Mouse (Mus musculus): Measurements from ENCODE around the gene Gm10570. TPM values are rescaled to one million over a fixed set of nuclear protein-coding genes. Genes with fewer than 3 reads are reported as not detected.

Gene Gm10570
- polyA plus RNA-seq, 1 experiment from 2014 or later, result not detected

DNA sequence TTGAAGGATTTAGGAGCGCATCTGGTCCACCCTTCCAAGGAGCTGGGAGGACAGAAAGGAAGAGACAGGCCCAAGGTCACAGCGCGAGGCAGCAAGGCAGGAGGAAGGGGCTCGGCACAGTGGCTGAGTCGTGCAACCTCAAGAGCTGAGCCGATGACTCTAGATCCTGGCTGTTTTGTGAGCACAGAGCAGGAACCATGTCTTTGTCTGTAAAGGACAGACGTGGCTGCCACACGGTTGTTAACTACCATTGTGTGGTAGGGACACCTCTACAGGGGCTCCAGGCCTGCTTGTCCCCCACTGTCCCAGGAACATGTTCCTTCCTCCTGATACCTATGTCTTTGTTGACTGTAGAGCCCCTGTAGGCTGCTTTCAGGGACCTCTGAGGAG, 8.8 kb downstream of the Gm10570 start:
- no peak overlapping the region for H3K27ac ChIP-seq (replicated peaks)
- no peak for DNase-seq (ENCODE audit: low spot score)
- H3K9me3 ChIP-seq, result no peaks in the 10 kb centered on the region
- H3K27me3 ChIP-seq (replicated peaks; ENCODE audit: low read depth, poor library complexity, severe bottlenecking), result peaks cover 38% of the 10 kb centered on the region
- 77% methylated on average over 8 of the region's 8 CpGs for WGBS
- no peak overlapping the region for H3K4me3 ChIP-seq
- peaks cover 19% of the 10 kb centered on the region for H3K4me1 ChIP-seq
- H3K36me3 ChIP-seq (replicated peaks), result no peaks in the 10 kb centered on the region

DNA sequence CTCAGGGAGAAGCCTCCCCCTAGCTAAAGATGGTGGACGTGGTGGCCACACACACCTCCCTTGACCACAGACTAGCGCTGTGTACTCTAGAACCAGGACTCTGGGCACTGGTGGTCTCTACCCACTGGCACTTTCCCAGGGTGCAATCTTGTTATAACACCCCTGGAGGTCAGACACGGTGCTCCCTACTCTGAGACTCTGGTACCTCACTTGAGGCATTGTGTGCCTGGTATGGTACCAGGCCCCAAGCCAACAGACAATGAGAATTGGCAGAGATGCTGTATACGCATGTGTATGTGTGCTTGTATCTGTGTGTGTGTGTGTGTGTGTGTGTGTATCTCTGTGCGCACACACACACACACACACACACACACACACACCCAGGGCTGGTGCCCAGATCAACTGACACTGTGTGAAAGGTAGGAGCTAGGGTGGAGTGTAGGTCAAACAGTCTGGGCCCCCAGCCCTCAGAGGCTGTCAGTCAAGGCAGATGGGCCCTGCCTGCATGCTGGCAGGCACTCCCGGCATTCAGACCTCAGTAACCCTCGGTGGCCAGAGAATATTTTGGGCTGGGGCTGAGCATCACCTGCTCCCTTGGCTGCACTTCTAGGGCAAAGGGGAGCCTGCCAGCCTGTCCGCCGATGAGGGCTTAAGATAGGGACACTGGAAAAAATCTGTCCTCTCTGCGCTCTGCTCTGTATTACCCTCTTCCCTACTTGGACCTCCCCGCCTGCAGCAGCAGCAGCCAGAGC, 9.4 kb downstream of the Gm10570 start:
- H3K27me3 ChIP-seq (replicated peaks; ENCODE audit: low read depth, poor library complexity, severe bottlenecking), result peaks cover 33% of the 10 kb centered on the region
- no peaks in the 10 kb centered on the region for H3K36me3 ChIP-seq (replicated peaks)
- H3K9me3 ChIP-seq, result no peaks in the 10 kb centered on the region
- H3K4me1 ChIP-seq, result peaks cover 15% of the 10 kb centered on the region; the same call in 1 of the 2 replicates
- no peak overlapping the region for H3K27ac ChIP-seq (replicated peaks)
- DNase-seq (ENCODE audit: low spot score), result no peak
- no peak overlapping the region for H3K4me3 ChIP-seq
- WGBS, result 75% methylated on average over 11 of the region's 11 CpGs

DNA sequence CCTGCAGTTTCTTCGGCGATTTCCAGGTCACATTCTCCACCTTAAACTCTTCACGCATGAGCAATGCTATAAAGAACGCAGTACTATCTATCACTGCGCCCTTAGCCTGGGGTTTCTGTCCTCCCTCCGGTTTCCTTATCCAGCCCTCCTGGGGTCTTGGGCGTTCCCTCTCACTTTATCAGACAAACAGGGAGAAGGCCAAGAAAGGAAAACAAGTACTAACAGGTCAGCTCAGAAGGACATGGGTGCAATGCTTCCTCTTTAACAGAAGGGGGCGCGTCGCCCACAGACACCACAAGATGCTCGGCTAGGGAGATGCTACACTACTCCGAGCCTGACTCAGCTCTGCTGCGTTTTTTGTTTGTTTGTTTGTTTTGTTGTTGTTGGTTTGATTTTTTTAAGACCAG, 11.3 kb downstream of the Gm10570 start:
- peaks cover 16% of the 10 kb centered on the region for H3K27me3 ChIP-seq (replicated peaks; ENCODE audit: low read depth, poor library complexity, severe bottlenecking)
- DNase-seq (ENCODE audit: low spot score), result peak; percentile 48
- H3K9me3 ChIP-seq, result no peaks in the 10 kb centered on the region
- H3K36me3 ChIP-seq (replicated peaks), result no peaks in the 10 kb centered on the region
- peaks cover 8% of the 10 kb centered on the region; the same call in 1 of the 2 replicates for H3K4me1 ChIP-seq
- WGBS, result 25% methylated on average over 13 of the region's 13 CpGs
- H3K27ac ChIP-seq (replicated peaks), result no peak overlapping the region
- no peak overlapping the region for H3K4me3 ChIP-seq

DNA sequence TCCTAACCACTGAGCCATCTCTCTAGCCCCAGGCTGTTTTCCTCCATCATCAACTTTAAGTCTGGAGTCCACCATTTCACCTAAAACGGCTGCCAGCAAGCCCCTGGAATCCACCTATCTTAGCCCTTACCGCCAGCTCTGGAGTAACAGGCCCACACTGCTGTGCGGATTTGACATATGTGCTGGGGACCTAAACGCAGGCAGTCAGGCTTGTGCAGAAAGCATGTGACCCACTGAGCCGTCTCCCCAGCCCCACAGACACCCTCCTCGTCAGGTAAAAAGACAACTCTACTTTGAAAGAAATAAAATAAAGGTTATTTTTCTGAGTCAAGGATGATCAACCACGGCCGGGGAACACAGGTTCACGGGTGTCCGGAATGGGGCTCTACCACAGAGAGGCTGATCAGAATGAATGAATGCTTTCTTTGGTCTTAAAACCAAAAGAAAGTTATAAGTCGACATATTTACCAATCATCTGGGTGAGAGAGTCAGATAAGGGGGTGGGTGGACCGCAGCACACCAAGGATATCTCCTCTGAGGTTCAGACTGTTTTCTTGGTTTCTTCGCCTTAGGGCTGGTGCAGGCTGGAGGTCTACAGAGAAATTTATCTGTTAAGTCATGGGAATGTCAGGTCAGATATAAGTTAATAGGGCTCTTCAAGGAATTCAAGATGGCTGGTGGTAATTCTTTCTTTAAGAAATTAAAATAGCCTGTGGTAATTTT, 12.1 kb downstream of the Gm10570 start:
- no peak for DNase-seq (ENCODE audit: low spot score)
- H3K27me3 ChIP-seq (replicated peaks; ENCODE audit: low read depth, poor library complexity, severe bottlenecking), result peaks cover 9% of the 10 kb centered on the region
- H3K4me3 ChIP-seq, result no peak overlapping the region
- no peaks in the 10 kb centered on the region for H3K36me3 ChIP-seq (replicated peaks)
- H3K4me1 ChIP-seq, result peaks cover 5% of the 10 kb centered on the region; the same call in 1 of the 2 replicates
- WGBS, result 87% methylated on average over 13 of the region's 13 CpGs
- no peak overlapping the region for H3K27ac ChIP-seq (replicated peaks)
- H3K9me3 ChIP-seq, result no peaks in the 10 kb centered on the region

DNA sequence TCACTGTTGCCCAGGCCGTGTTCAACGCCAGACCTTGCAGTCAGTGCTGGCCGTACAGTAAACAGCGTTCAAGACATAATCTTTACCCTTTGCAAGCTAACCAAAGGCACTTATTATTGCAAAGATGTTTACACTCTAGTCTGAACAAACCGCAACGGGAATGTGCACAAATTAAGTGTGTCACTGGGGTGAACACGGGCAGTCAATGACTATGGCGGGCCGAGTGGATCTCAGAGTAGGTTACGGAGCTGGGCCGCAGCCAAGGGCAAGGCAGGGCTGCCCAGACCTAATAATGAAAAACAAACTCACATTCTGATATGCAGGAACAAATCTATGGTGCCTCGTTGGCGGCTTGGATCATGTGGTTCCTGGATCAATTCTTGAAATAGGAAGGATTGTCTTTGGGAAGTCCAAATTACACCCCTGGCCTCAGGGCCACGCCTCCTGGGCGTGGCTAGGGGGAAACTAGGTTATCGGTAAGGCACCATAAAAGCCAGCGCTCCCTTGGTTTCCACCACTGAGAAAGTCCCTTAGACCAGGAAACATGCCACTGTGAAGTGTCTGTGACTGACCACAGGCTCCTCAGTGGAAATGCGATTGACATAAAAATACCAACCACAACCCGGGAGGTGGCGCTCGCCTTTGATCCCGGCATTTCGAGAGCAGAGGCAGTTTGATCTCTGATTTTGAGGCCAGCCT, 13.3 kb downstream of the Gm10570 start:
- no peak overlapping the region for H3K27ac ChIP-seq (replicated peaks)
- peaks cover 5% of the 10 kb centered on the region; the same call in 1 of the 2 replicates for H3K4me1 ChIP-seq
- no peaks in the 10 kb centered on the region for H3K9me3 ChIP-seq
- WGBS, result 61% methylated on average over 23 of the region's 23 CpGs
- no peaks in the 10 kb centered on the region for H3K36me3 ChIP-seq (replicated peaks)
- DNase-seq (ENCODE audit: low spot score), result no peak
- no peak overlapping the region for H3K4me3 ChIP-seq
- H3K27me3 ChIP-seq (replicated peaks; ENCODE audit: low read depth, poor library complexity, severe bottlenecking), result peaks cover 9% of the 10 kb centered on the region

DNA sequence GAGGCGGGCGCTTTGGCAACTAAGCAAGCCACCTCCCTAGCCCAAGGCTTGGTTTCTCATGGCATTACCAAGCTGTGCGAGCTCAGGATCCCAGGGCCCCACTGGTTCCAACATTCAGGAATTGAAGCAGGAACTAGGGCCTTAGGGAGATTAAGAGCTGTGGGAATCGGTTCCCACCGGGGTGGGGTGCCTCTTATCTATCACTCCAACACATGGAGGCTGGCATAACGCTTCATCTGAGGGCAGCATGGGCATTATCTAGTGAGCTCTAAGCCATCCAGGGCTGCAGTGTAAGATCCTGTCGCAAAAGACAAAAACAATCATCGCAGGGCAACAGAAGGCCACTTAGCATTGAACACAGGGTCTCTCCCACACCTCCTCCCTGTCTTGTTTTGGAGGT, 14.0 kb downstream of the Gm10570 start:
- WGBS, result 85% methylated on average over 8 of the region's 8 CpGs
- Histone ChIP-seq H3K4me1 (peaks cover 5% of the 10 kb centered on the region; the same call in 1 of the 2 replicates), H3K27me3 (replicated peaks; ENCODE audit: low read depth, poor library complexity, severe bottlenecking) (peaks cover 9% of the 10 kb centered on the region), H3K4me3 (no peak overlapping the region), H3K9me3 (no peaks in the 10 kb centered on the region), H3K36me3 (replicated peaks) (no peaks in the 10 kb centered on the region), H3K27ac (replicated peaks) (no peak overlapping the region)
- no peak for DNase-seq (ENCODE audit: low spot score)

DNA sequence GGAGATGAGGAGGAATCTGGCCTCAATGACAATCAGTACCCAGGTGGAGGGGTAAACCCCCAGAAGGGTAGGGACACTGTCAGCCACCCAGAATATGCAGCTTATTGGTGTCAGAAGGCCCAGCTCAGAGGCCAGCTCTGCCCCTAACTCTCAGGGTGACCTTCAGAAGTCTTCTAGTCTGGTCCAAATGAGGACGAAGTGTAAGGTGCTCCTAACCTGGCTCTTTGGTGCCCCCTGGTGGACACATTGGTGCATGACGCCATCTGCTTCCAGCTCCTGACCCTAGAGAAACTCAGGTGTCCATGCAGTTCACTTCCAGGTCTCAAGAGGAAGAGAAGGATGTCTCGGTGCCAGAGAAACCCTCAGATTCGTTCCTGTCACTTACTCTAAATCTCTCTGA, 16.2 kb downstream of the Gm10570 start:
- H3K4me1 ChIP-seq, result 0 out of 2 replicates have a peak, but pooled peaks cover 5% of the 10 kb centered on the region
- no peaks in the 10 kb centered on the region for H3K36me3 ChIP-seq (replicated peaks)
- 6% methylated on average over 4 of the region's 4 CpGs for WGBS
- DNase-seq (ENCODE audit: low spot score), result peak; percentile 85
- no peak overlapping the region for H3K27ac ChIP-seq (replicated peaks)
- H3K4me3 ChIP-seq, result no peak overlapping the region
- H3K9me3 ChIP-seq, result no peaks in the 10 kb centered on the region
- H3K27me3 ChIP-seq (replicated peaks; ENCODE audit: low read depth, poor library complexity, severe bottlenecking), result peaks cover 12% of the 10 kb centered on the region

DNA sequence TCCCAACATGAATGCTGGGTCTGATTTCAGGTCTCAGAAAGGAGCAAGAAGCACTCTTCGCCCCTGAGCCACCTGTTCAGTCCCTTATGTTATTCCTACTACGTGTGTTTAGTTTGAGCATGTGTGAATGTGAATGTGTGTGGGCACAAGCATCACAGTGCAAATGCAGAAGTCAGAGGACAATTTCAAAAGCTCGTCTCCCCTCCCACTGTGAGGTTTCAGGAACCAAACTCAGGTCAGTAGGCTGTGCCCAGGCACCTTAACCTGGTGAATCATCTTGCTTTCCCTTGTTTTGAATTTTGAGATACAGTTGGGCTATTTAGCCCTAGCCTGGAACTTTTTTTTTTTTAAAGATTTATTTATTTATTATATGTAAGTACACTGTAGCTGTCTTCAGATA, 18.6 kb downstream of the Gm10570 start:
- H3K27ac ChIP-seq (replicated peaks), result no peak overlapping the region
- H3K4me3 ChIP-seq, result no peak overlapping the region
- 78% methylated on average over 3 of the region's 3 CpGs for WGBS
- no peaks in the 10 kb centered on the region for H3K36me3 ChIP-seq (replicated peaks)
- H3K9me3 ChIP-seq, result no peaks in the 10 kb centered on the region
- H3K27me3 ChIP-seq (replicated peaks; ENCODE audit: low read depth, poor library complexity, severe bottlenecking), result peaks cover 25% of the 10 kb centered on the region
- DNase-seq (ENCODE audit: low spot score), result no peak
- H3K4me1 ChIP-seq, result no peaks in the 10 kb centered on the region

DNA sequence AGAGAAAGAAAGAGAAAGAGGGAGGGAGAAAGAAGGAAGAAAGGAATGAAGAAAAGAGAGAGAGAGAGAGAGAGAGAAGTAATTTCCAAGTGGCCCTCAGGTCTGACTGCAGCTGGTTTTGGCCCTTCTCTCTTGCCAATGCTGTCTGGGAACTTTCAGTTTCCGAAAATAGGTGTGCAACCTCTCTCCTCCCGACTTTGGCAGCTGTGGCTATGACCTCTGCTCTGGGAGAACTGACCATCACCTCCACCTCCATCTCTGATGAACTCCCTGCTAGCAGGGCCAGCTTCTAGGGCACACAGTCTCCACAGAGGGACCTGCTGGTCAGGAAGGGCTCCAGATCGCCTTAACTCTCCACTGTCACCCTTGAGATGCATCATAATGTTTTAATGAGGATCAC, 21.9 kb downstream of the Gm10570 start:
- WGBS, result 53% methylated on average over 3 of the region's 3 CpGs

DNA sequence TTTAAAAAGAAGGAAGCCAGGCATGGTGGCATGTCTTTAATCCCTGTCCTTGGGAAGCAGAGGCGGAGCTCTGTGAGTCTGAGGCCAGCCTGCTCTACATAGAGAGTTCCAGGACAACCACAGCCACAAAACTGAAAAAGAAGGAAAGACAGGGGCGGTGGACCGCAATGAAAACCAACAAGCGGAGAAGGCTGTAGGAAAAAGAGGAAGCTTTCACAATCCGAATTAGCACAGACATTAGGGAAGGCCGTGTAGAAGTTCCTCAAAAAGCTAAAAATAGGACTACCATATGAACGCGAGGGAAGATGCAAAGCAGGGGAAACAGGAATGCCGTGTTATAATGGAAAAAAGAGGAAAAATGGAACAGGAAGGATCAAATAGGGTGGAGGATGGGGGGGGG, 24.6 kb downstream of the Gm10570 start:
- H3K4me3 ChIP-seq, result no peak overlapping the region
- no peaks in the 10 kb centered on the region for H3K9me3 ChIP-seq
- no peak for DNase-seq (ENCODE audit: low spot score)
- WGBS, result 85% methylated on average over 9 of the region's 9 CpGs
- H3K4me1 ChIP-seq, result no peaks in the 10 kb centered on the region
- H3K36me3 ChIP-seq (replicated peaks), result no peaks in the 10 kb centered on the region
- H3K27ac ChIP-seq (replicated peaks), result no peak overlapping the region
- peaks cover 43% of the 10 kb centered on the region for H3K27me3 ChIP-seq (replicated peaks; ENCODE audit: low read depth, poor library complexity, severe bottlenecking)

More for the DNA sequence above, 21.9 kb downstream of the Gm10570 start:
- H3K9me3 ChIP-seq, result no peaks in the 10 kb centered on the region
- no peaks in the 10 kb centered on the region for H3K36me3 ChIP-seq (replicated peaks)
- DNase-seq (ENCODE audit: low spot score), result no peak
- no peak overlapping the region for H3K27ac ChIP-seq (replicated peaks)
- peaks cover 33% of the 10 kb centered on the region for H3K27me3 ChIP-seq (replicated peaks; ENCODE audit: low read depth, poor library complexity, severe bottlenecking)
- H3K4me1 ChIP-seq, result no peaks in the 10 kb centered on the region
- H3K4me3 ChIP-seq, result no peak overlapping the region

DNA sequence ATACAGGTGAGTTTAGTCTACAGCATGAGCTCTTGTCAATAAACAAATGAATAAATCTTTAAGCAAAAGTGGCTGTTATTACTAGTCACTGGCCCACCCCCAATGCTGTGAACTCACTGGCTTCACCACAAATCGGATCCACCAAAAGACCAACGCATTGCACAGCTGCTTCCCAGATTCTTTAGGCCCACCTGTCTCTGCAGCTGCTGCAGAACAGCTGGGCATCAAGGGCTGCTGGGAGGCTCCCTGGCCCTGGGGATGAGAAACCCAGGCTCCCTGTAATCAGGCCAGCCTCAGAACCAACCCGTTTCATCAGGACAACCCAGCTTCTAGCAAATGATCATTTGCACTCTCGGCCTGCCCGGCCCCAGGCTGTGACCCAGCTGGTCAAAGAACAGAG, 25.6 kb downstream of the Gm10570 start:
- Histone ChIP-seq H3K27ac (replicated peaks) (no peak overlapping the region), H3K4me1 (no peaks in the 10 kb centered on the region), H3K27me3 (replicated peaks; ENCODE audit: low read depth, poor library complexity, severe bottlenecking) (peaks cover 49% of the 10 kb centered on the region), H3K9me3 (no peaks in the 10 kb centered on the region), H3K36me3 (replicated peaks) (no peaks in the 10 kb centered on the region), H3K4me3 (no peak overlapping the region)
- WGBS, result 70% methylated on average over 5 of the region's 5 CpGs
- DNase-seq (ENCODE audit: low spot score), result no peak

DNA sequence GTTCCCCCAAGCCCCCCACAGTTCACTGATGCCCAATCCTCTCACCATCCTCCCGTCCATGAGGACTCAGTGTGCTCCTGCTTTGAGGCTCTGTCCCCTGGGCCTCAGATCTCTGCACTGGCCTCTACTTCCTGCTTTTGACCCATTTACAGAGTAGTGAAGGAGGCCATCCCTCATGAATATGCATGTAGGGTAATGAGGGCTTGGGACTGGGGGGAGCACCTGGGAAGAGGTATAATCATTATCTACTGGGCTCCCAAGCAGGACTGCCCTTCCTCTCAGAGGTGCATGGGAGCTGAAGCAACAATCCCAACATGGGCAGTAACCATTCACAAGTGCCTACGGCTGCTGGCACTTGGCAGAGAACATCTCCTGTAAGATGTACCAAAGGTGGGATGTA, 29.4 kb downstream of the Gm10570 start, which contains the start of gene Serinc2:
TSS of gene Serinc2 (minus strand) at position 101 of the 400 bp plus-strand sequence.
- no peaks in the 10 kb centered on the region for H3K36me3 ChIP-seq (replicated peaks)
- peaks cover 24% of the 10 kb centered on the region for H3K4me1 ChIP-seq
- 64% methylated on average over 2 of the region's 2 CpGs for WGBS
- H3K27me3 ChIP-seq (replicated peaks; ENCODE audit: low read depth, poor library complexity, severe bottlenecking), result peaks cover 63% of the 10 kb centered on the region
- no peak within 1 kb of the TSS for H3K27ac ChIP-seq (replicated peaks)
- H3K4me3 ChIP-seq, result no peak within 1 kb of the TSS
- no peaks in the 10 kb centered on the region for H3K9me3 ChIP-seq
- DNase-seq (ENCODE audit: low spot score), result no peak

Measured in embryonic facial prominence, embryonic 10.5 days (tissue).